Mouse (Mus musculus) megakaryocyte, embryonic 14.5 days (primary cell): Measurements from ENCODE around the gene Vapa.

Experiments
- FLI1 ChIP-seq: IDR thresholded peaks from 2 replicates; pipeline ENCODE4 v1.6.1; 2012; ENCODE audit warnings: low read length, inconsistent platforms, mixed read lengths
- GATA1 ChIP-seq: IDR thresholded peaks from 3 replicates; pipeline ENCODE4 v1.6.1; 2012; ENCODE audit warnings: mixed read lengths, low read length, inconsistent platforms, borderline replicate concordance

GRCm38 (mm10) chr17:65561361-65562015 is 51.9 kb downstream of the Vapa start:
- no peak for TF ChIP-seq GATA1
- TF ChIP-seq FLI1 = no peak
